Comparison of ENCODE assay signal across 10 mouse cellular contexts in the genomic region with DNA sequence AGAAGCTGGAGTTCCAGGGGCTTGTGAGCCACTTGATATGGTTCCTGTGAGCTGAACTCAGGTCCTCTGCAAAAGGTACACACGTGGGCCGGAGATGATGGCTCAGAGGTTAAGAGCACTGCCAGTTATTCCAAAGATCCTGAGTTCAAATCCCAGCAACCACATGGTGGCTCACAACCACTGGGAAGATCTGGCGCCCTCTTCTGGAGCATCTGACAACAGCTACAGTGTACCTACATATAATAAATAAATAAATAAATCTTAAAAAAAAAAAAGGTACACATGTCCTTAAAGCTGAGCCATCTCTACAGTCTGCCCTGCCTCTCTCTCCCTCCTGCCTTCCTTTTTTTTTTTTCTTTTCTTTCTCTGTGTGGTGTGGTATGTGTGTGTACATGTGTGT. TPM values are rescaled to one million over a fixed set of nuclear protein-coding genes. Genes with fewer than 3 reads are reported as not detected.
DNase-seq lines count a peak whose midpoint lies in the region; ATAC-seq and TF ChIP-seq lines count a peak whose summit lies in the region.
"Had no signal": no experiment of that assay in that cellular context is flagged by ENCODE, and none has a peak within 500 bp of the region (broad histone marks: within the 10 kb centered on the region; RNA-seq: fewer than 3 reads in every experiment).

No protein-coding gene starts in this region.

- no peak overlapping the region for H3K4me3 ChIP-seq in hindbrain, postnatal 0 days (ENCODE audit: low read length)
- H3K4me3 ChIP-seq in hindbrain, embryonic 13.5 days, result no peak overlapping the region
- no peak overlapping the region for H3K4me3 ChIP-seq in midbrain, postnatal 0 days (ENCODE audit: low read depth, low read length)
- H3K4me3 ChIP-seq in midbrain, embryonic 15.5 days, result no peak overlapping the region
- H3K4me3 ChIP-seq: limb, embryonic 12.5 days; midbrain, embryonic 10.5 days had no signal

- WGBS in hindbrain, postnatal 0 days, result 73% methylated on average over 3 of the region's 3 CpGs
- 74% methylated on average over 3 of the region's 3 CpGs for WGBS in hindbrain, embryonic 13.5 days
- WGBS in midbrain, postnatal 0 days, result 76% methylated on average over 3 of the region's 3 CpGs
- 76% methylated on average over 3 of the region's 3 CpGs for WGBS in midbrain, embryonic 15.5 days

- TF ChIP-seq CTCF in hindbrain, postnatal 0 days (IDR thresholded peaks at IDR 0.05; ENCODE audit: low read depth), result peak; percentile 47
- TF ChIP-seq CTCF in midbrain, postnatal 0 days (IDR thresholded peaks at IDR 0.05), result peak; percentile 44

- no peak overlapping the region for H3K9ac ChIP-seq in hindbrain, postnatal 0 days (replicated peaks; ENCODE audit: low read length)
- no peak overlapping the region for H3K9ac ChIP-seq in hindbrain, embryonic 13.5 days
- no peak overlapping the region for H3K9ac ChIP-seq in midbrain, postnatal 0 days (replicated peaks; ENCODE audit: low read length, poor library complexity, severe bottlenecking)
- H3K9ac ChIP-seq in midbrain, embryonic 15.5 days, result no peak overlapping the region
- H3K9ac ChIP-seq: hindbrain, embryonic 14.5 days; limb, embryonic 12.5 days had no signal

- no peak for ATAC-seq in hindbrain, postnatal 0 days
- ATAC-seq in hindbrain, embryonic 13.5 days (ENCODE audit: low FRiP score), result no peak
- ATAC-seq in midbrain, postnatal 0 days (ENCODE audit: low FRiP score), result no peak
- no peak for ATAC-seq in midbrain, embryonic 15.5 days (replicated peaks)

- H3K27ac ChIP-seq in hindbrain, postnatal 0 days, result no peak overlapping the region
- no peak overlapping the region for H3K27ac ChIP-seq in hindbrain, embryonic 13.5 days
- H3K27ac ChIP-seq in midbrain, postnatal 0 days (ENCODE audit: low read depth, low read length), result no peak overlapping the region
- H3K27ac ChIP-seq in midbrain, embryonic 15.5 days, result no peak overlapping the region
- H3K27ac ChIP-seq: hindbrain, embryonic 14.5 days; limb, embryonic 12.5 days; midbrain, embryonic 10.5 days had no signal

- no peak overlapping the region for H3K4me2 ChIP-seq in hindbrain, postnatal 0 days (ENCODE audit: low read depth, low read length)
- H3K4me2 ChIP-seq in hindbrain, embryonic 13.5 days, result no peak overlapping the region
- no peak overlapping the region for H3K4me2 ChIP-seq in midbrain, postnatal 0 days (ENCODE audit: low read depth, low read length, poor library complexity, severe bottlenecking)
- H3K4me2 ChIP-seq in midbrain, embryonic 15.5 days, result no peak overlapping the region
- H3K4me2 ChIP-seq: hindbrain, embryonic 14.5 days; limb, embryonic 12.5 days had no signal

- peak; percentile 10 for DNase-seq in hindbrain, postnatal 0 days (ENCODE audit: low spot score)
- no peak for DNase-seq in midbrain, postnatal 0 days (ENCODE audit: low spot score)
- peak; percentile 62 for DNase-seq in ZHBTc4 (ENCODE audit: low read depth, low spot score)
- peak; percentile 25 for DNase-seq in splenic B cell, adult 2 months (ENCODE audit: low read depth, low spot score)
- no peak for DNase-seq in spleen, postnatal 36 days (ENCODE audit: low spot score in 2 of 2)

- no peaks in the 10 kb centered on the region for H3K36me3 ChIP-seq in hindbrain, postnatal 0 days (ENCODE audit: insufficient read depth, low read length)
- no peaks in the 10 kb centered on the region for H3K36me3 ChIP-seq in hindbrain, embryonic 13.5 days
- no peaks in the 10 kb centered on the region for H3K36me3 ChIP-seq in midbrain, postnatal 0 days (ENCODE audit: insufficient read depth, low read length)
- H3K36me3 ChIP-seq in midbrain, embryonic 15.5 days (replicated peaks), result no peaks in the 10 kb centered on the region
- no peaks in the 10 kb centered on the region for H3K36me3 ChIP-seq in splenic B cell, adult 2 months (ENCODE audit: control insufficient read depth, insufficient read depth, low read length, poor library complexity, severe bottlenecking)
- H3K36me3 ChIP-seq: limb, embryonic 12.5 days; midbrain, embryonic 10.5 days had no signal

- no peaks in the 10 kb centered on the region for H3K9me3 ChIP-seq in hindbrain, postnatal 0 days (ENCODE audit: low read length)
- H3K9me3 ChIP-seq in hindbrain, embryonic 13.5 days, result no peaks in the 10 kb centered on the region
- H3K9me3 ChIP-seq in midbrain, postnatal 0 days (ENCODE audit: low read length), result no peaks in the 10 kb centered on the region
- no peaks in the 10 kb centered on the region for H3K9me3 ChIP-seq in midbrain, embryonic 15.5 days
- H3K9me3 ChIP-seq: limb, embryonic 12.5 days; midbrain, embryonic 10.5 days had no signal

- no peaks in the 10 kb centered on the region for H3K4me1 ChIP-seq in hindbrain, postnatal 0 days (ENCODE audit: insufficient read depth, low read length)
- 0 out of 2 replicates have a peak, but pooled peaks cover 2% of the 10 kb centered on the region for H3K4me1 ChIP-seq in hindbrain, embryonic 13.5 days (replicated peaks)
- H3K4me1 ChIP-seq in midbrain, postnatal 0 days (ENCODE audit: insufficient read depth, low read length), result no peaks in the 10 kb centered on the region
- H3K4me1 ChIP-seq in midbrain, embryonic 15.5 days, result no peaks in the 10 kb centered on the region

- H3K27me3 ChIP-seq in hindbrain, postnatal 0 days (ENCODE audit: insufficient read depth, low read length), result no peaks in the 10 kb centered on the region
- H3K27me3 ChIP-seq in hindbrain, embryonic 13.5 days, result no peaks in the 10 kb centered on the region
- H3K27me3 ChIP-seq in midbrain, postnatal 0 days (ENCODE audit: insufficient read depth, low read length), result no peaks in the 10 kb centered on the region
- H3K27me3 ChIP-seq in midbrain, embryonic 15.5 days (replicated peaks), result no peaks in the 10 kb centered on the region
- no peaks in the 10 kb centered on the region for H3K27me3 ChIP-seq in splenic B cell, adult 2 months (ENCODE audit: control insufficient read depth, insufficient read depth, low read length, poor library complexity, severe bottlenecking)
- H3K27me3 ChIP-seq: limb, embryonic 12.5 days had no signal

RNA-seq across cellular contexts. Expression of gene Meioc, which starts 10.7 kb away (rescaled TPM):
- 0.65 TPM in 1 of 2 replicates, not detected in the other for total RNA-seq in hindbrain, postnatal 0 days (2014; rRNA removed)
- polyA plus RNA-seq in hindbrain, postnatal 0 days (2015; fragmentation: Nextera tagmentation; extraction: Ambion mirVana), result 0.24 and 0.32 TPM in 2 replicates
- 0.04 and 0.18 TPM in 2 replicates for polyA plus RNA-seq in hindbrain, embryonic 13.5 days (2015; fragmentation: Nextera tagmentation; extraction: Ambion mirVana)
- total RNA-seq in midbrain, postnatal 0 days (2014; rRNA removed), result not detected in 2 replicates
- polyA plus RNA-seq in midbrain, postnatal 0 days (2015; fragmentation: Nextera tagmentation; extraction: Ambion mirVana), result 0.21 and 0.23 TPM in 2 replicates
- 0.13 TPM in 1 of 2 replicates, not detected in the other for polyA plus RNA-seq in midbrain, embryonic 15.5 days (2015; fragmentation: Nextera tagmentation; extraction: Ambion mirVana)

RNA-seq across cellular contexts. Expression of gene Ccdc43, which starts 44.7 kb away (rescaled TPM):
- 16.6 and 22.5 TPM in 2 replicates for total RNA-seq in hindbrain, postnatal 0 days (2014; rRNA removed)
- polyA plus RNA-seq in hindbrain, postnatal 0 days (2015; fragmentation: Nextera tagmentation; extraction: Ambion mirVana), result 28.1 and 30.7 TPM in 2 replicates
- 38.4 and 39.4 TPM in 2 replicates for polyA plus RNA-seq in hindbrain, embryonic 13.5 days (2015; fragmentation: Nextera tagmentation; extraction: Ambion mirVana)
- 23.9 and 31.0 TPM in 2 replicates for total RNA-seq in midbrain, postnatal 0 days (2014; rRNA removed)
- polyA plus RNA-seq in midbrain, postnatal 0 days (2015; fragmentation: Nextera tagmentation; extraction: Ambion mirVana), result 33.8 and 35.1 TPM in 2 replicates
- 36.6 and 37.4 TPM in 2 replicates for polyA plus RNA-seq in midbrain, embryonic 15.5 days (2015; fragmentation: Nextera tagmentation; extraction: Ambion mirVana)

RNA-seq across cellular contexts. Expression of gene Fzd2, which starts 48.6 kb away (rescaled TPM):
- 31.7 and 34.5 TPM in 2 replicates for total RNA-seq in hindbrain, postnatal 0 days (2014; rRNA removed)
- 6.0 and 6.5 TPM in 2 replicates for polyA plus RNA-seq in hindbrain, postnatal 0 days (2015; fragmentation: Nextera tagmentation; extraction: Ambion mirVana)
- 10.5 and 11.8 TPM in 2 replicates for polyA plus RNA-seq in hindbrain, embryonic 13.5 days (2015; fragmentation: Nextera tagmentation; extraction: Ambion mirVana)
- total RNA-seq in midbrain, postnatal 0 days (2014; rRNA removed), result 16.8 and 17.3 TPM in 2 replicates
- 3.9 and 4.5 TPM in 2 replicates for polyA plus RNA-seq in midbrain, postnatal 0 days (2015; fragmentation: Nextera tagmentation; extraction: Ambion mirVana)
- polyA plus RNA-seq in midbrain, embryonic 15.5 days (2015; fragmentation: Nextera tagmentation; extraction: Ambion mirVana), result 7.4 and 9.5 TPM in 2 replicates

Comparison
In these comparisons a context has a peak if more than half of its experiments do, and no peak if none do; other contexts are left out.
1. DNase-seq: peak in hindbrain, postnatal 0 days (single experiment), ZHBTc4 (single experiment) and splenic B cell, adult 2 months (single experiment); none in midbrain, postnatal 0 days (single experiment) and spleen, postnatal 36 days (0 of 2).